Mouse (Mus musculus) ES-Bruce4 (cell line): ENCODE measurements around the gene Etv5.

Experiments
- CTCF ChIP-seq: IDR thresholded peaks from one replicate; pipeline ENCODE4 v1.8.1; 2011; ENCODE audit warnings: low read depth, low read length
- EP300 ChIP-seq: IDR thresholded peaks from 2 replicates; pipeline ENCODE4 v1.6.1; 2011; ENCODE audit warnings: low read depth, low read length; ENCODE audit not compliant: insufficient read depth

- TF ChIP-seq CTCF, result no peak
- no peak for TF ChIP-seq EP300
These were observed 88.3 kb downstream of the Etv5 start for GRCm38 (mm10) chr16:22351194-22351593.
